Mouse (Mus musculus) embryonic facial prominence, embryonic 14.5 days (tissue): ENCODE data around the gene Abca7. TPM values are rescaled to one million over a fixed set of nuclear protein-coding genes. Genes with fewer than 3 reads are reported as not detected.
A peak's percentile ranks its signal among the peaks of the same experiment; 100 is the strongest.

Experiments used
- ATAC-seq: fragments of 200-750 bp; cut with Nextera tagmentation; 2 replicates; pipeline ENCODE4 v1.8.0; 2017; ENCODE audit warnings: low read depth, moderate number of reproducible peaks, moderate TSS enrichment
- DNase-seq: peaks from one replicate; pipeline ENCODE4 v3.0.0-alpha.2; 2015; ENCODE audit warnings: low spot score
- H3K27ac ChIP-seq: fragments of 300-500 bp; sonication (generic); replicated peaks from 2 replicates; pipeline ENCODE4 v1.5.1; 2014; ENCODE audit warnings: low read depth, mild to moderate bottlenecking, low read length, moderate library complexity
- H3K27me3 ChIP-seq: fragments of 300-500 bp; sonication (generic); replicated peaks from 2 replicates; pipeline ENCODE4 v1.6.1; 2014; ENCODE audit warnings: low read length; ENCODE audit not compliant: control insufficient read depth, insufficient read depth
- H3K36me3 ChIP-seq: fragments of 300-500 bp; sonication (generic); 2 replicates; pipeline ENCODE4 v1.6.1; 2014; ENCODE audit warnings: low read length, mixed read lengths; ENCODE audit not compliant: control insufficient read depth, insufficient read depth
- H3K4me1 ChIP-seq: fragments of 300-500 bp; sonication (generic); 2 replicates; pipeline ENCODE4 v1.6.1; 2014; ENCODE audit warnings: antibody characterized with exemption, low read length; ENCODE audit not compliant: control insufficient read depth, insufficient read depth
- H3K4me2 ChIP-seq: fragments of 300-500 bp; sonication (generic); 2 replicates; pipeline ENCODE4 v1.6.1; 2014; ENCODE audit warnings: low read depth, mild to moderate bottlenecking, low read length, moderate library complexity, mixed read lengths
- H3K4me3 ChIP-seq: fragments of 300-500 bp; sonication (generic); 2 replicates; pipeline ENCODE4 v1.5.1; 2014; ENCODE audit warnings: low read depth, mild to moderate bottlenecking, low read length
- H3K9ac ChIP-seq: fragments of 300-500 bp; sonication (generic); 2 replicates; pipeline ENCODE4 v1.6.1; 2014; ENCODE audit warnings: low read depth, mild to moderate bottlenecking, low read length, moderate library complexity, mixed read lengths
- H3K9me3 ChIP-seq: fragments of 300-500 bp; sonication (generic); 2 replicates; pipeline ENCODE4 v1.6.1; 2016; ENCODE audit warnings: low read length; ENCODE audit not compliant: control insufficient read depth
- WGBS: fragments of 180-500 bp; shearing (Covaris S2); extraction: QIAGEN DNeasy Blood & Tissue Kit; methylation state at CpG from one replicate; pipeline ENCODE4 v1.1.7; 2014; 5-methylcytosine and 5-hydroxymethylcytosine counted together
- polyA plus RNA-seq: library from polyadenylated mRNA; unstranded; fragments of >200 nt; fragmentation: Nextera tagmentation; extraction: Ambion mirVana; gene quantifications from 2 replicates; pipeline ENCODE4 v1.2.1, GENCODE M21; 2014

The Abca7 gene
- polyA plus RNA-seq, 1 experiment from 2014 or later, result 2.5 TPM

DNA sequence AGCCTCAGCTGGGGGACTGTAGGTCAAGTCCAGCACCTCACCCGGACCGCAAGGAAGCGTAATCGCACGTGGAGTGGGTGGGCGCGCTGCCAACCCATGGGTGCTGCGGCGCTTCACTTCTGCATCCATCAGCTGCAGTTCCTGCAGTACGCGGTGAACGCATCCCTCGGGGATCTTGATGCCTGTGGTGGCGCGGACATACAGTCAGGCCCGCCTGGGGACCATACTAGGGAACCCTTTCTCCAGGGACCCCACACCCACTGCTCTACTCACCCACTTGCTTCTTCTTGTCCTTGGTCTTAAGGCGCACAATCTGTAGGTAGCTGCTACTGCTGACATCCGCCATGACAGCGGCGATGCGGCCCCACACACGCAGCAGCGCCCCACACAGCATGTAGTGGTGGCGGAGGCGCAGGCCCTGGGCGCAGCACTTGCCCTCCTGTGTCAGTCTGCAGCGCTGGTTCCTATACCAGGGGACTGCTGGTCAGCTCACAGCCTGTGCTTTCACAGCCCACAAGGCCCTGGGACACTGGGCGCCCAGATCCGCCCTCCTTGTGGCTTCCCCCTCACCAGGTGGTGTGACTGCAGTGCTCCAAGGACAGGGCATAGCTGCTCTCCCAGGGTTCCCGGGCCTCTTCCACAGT is 61.5 kb downstream of the Abca7 start:
- Histone ChIP-seq H3K9me3 (no peaks in the 10 kb centered on the region), H3K27me3 (no peaks in the 10 kb centered on the region), H3K9ac (peak overlapping the region; percentile 25; the same call in 1 of the 2 replicates), H3K27ac (no peak overlapping the region), H3K4me1 (peaks cover 9% of the 10 kb centered on the region; the same call in 1 of the 2 replicates), H3K36me3 (peaks cover 75% of the 10 kb centered on the region), H3K4me3 (no peak overlapping the region), H3K4me2 (no peak overlapping the region)
- ATAC-seq (no peak), DNase-seq (no peak)
- 81% methylated on average over 30 of the region's 30 CpGs for WGBS

DNA sequence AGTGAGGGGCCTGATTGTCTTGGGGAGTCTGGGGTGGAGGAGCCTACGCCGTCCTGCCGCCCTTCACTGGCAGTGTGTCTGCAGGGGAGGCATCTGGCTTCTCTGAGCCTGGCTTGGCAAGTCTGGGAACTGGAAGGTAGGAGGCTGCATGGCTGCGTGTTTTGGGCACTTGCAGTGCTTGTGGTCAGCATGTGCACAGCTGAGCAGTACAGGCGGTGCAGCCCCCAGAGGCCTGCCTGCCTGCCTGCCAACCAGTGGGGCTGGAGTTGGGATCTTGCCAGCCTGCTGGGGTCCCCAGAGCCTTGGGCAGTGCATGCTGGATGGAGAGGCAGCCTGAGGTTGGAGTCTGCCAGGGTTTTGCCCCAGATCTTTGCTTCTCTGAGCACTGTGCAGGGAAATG is 66.8 kb downstream of the Abca7 start:
- ATAC-seq, result 0 out of 2 replicates have a peak, but pooled peaks have one; percentile 38
- peaks cover 77% of the 10 kb centered on the region for H3K36me3 ChIP-seq
- 0 out of 2 replicates have a peak overlapping the region, but pooled peaks have one; percentile 35 for H3K9ac ChIP-seq
- no peak overlapping the region for H3K27ac ChIP-seq
- WGBS, result 83% methylated on average over 5 of the region's 5 CpGs
- DNase-seq, result no peak
- H3K4me3 ChIP-seq, result no peak overlapping the region
- H3K4me2 ChIP-seq, result no peak overlapping the region
- no peaks in the 10 kb centered on the region for H3K4me1 ChIP-seq
- H3K9me3 ChIP-seq, result no peaks in the 10 kb centered on the region
- H3K27me3 ChIP-seq, result no peaks in the 10 kb centered on the region

DNA sequence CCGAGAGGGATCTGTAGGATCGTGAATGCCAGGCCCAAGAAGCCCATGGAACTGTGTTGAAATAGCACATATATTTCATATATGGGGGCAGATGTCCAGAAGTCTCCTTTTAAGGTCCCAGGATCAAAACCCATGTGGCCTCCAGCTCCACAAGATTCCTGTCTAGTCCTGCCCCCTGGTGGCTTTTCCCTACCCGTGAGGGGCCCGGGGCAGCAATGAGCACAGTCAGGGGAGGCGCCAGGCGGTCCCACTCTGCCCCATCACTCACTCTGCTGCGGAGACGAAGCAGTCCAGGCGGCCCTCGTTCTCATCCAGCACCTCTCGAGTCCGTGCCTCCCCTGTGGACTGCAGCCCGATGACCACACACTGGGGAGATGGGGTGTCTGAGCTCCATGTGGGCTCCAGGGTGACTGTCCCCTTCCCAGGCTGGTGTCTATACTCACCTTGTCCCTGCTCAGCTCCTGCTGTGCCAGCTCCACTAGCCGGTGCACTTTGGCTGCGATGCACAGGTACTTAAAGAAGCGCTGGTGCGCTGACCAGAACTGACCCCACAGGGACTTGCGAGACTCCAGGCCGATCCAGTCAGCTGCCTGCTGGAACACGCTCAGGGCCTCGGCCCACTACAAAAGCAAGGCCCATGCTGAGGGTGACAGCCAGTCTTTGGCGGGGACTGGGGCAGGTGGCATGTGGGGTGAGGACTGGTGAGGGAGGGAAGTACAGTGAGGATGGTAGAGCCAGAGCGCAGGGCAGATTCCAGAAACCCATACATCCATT is 67.8 kb downstream of the Abca7 start:
- Histone ChIP-seq H3K4me2 (no peak overlapping the region), H3K27ac (no peak overlapping the region), H3K4me3 (no peak overlapping the region), H3K36me3 (peaks cover 67% of the 10 kb centered on the region), H3K9ac (peak overlapping the region; percentile 35; the same call in 1 of the 2 replicates), H3K4me1 (no peaks in the 10 kb centered on the region), H3K27me3 (no peaks in the 10 kb centered on the region), H3K9me3 (no peaks in the 10 kb centered on the region)
- DNase-seq, result no peak
- WGBS, result 82% methylated on average over 23 of the region's 23 CpGs
- ATAC-seq, result no peak

Other genes starting within 250 kb of the Abca7 start
- 32.5 and 33.6 TPM in 2 replicates for gene Polrmt, start 249.9 kb upstream of the Abca7 start, polyA plus RNA-seq
- gene Fgf22, start 241.4 kb upstream of the Abca7 start, polyA plus RNA-seq, result 0.35 and 0.38 TPM in 2 replicates
- 77.5 and 78.9 TPM in 2 replicates for gene Rnf126, start 229.5 kb upstream of the Abca7 start, polyA plus RNA-seq
- gene Fstl3, start 219.2 kb upstream of the Abca7 start, polyA plus RNA-seq, result 8.3 and 10.7 TPM in 2 replicates
- 0.16 TPM in 1 of 2 replicates, not detected in the other for gene Prss57, start 205.5 kb upstream of the Abca7 start, polyA plus RNA-seq
- 62.5 and 75.4 TPM in 2 replicates for gene Palm, start 202.9 kb upstream of the Abca7 start, polyA plus RNA-seq
- gene Misp, start 175.5 kb upstream of the Abca7 start, polyA plus RNA-seq, result 2.3 and 3.9 TPM in 2 replicates
- 198 and 254 TPM in 2 replicates for gene Ptbp1, start 142.1 kb upstream of the Abca7 start, polyA plus RNA-seq
- 4.1 and 6.7 TPM in 2 replicates for gene Prtn3, start 122.0 kb upstream of the Abca7 start, polyA plus RNA-seq
- gene Plppr3, start 121.9 kb upstream of the Abca7 start, polyA plus RNA-seq, result 32.4 and 50.2 TPM in 2 replicates
- gene Elane, start 110.2 kb upstream of the Abca7 start, polyA plus RNA-seq, result 0.64 and 2.0 TPM in 2 replicates
- 0.22 TPM in 1 of 2 replicates, not detected in the other for gene Cfd, start 105.6 kb upstream of the Abca7 start, polyA plus RNA-seq
- 33.7 and 40.2 TPM in 2 replicates for gene Med16, start 87.6 kb upstream of the Abca7 start, polyA plus RNA-seq
- gene Gm26602, start 85.6 kb upstream of the Abca7 start, polyA plus RNA-seq, result 4.1 and 6.7 TPM in 2 replicates
- gene Kiss1r, start 79.5 kb upstream of the Abca7 start, polyA plus RNA-seq, result 0.56 and 0.58 TPM in 2 replicates
- 114 and 124 TPM in 2 replicates for gene R3hdm4, start 75.3 kb upstream of the Abca7 start, polyA plus RNA-seq
- gene Arid3a, start 69.5 kb upstream of the Abca7 start, polyA plus RNA-seq, result 3.1 and 3.5 TPM in 2 replicates
- gene Wdr18, start 36.3 kb upstream of the Abca7 start, polyA plus RNA-seq, result 97.4 and 100 TPM in 2 replicates
- 0.37 and 0.56 TPM in 2 replicates for gene Grin3b, start 25.8 kb upstream of the Abca7 start, polyA plus RNA-seq
- gene Tmem259, start 12.2 kb upstream of the Abca7 start, polyA plus RNA-seq, result 20.6 and 22.3 TPM in 2 replicates
- 293 and 304 TPM in 2 replicates for gene Cnn2, start 7.9 kb upstream of the Abca7 start, polyA plus RNA-seq
- gene Arhgap45, start 20.2 kb downstream of the Abca7 start, polyA plus RNA-seq, result 4.4 and 6.4 TPM in 2 replicates
- gene Polr2e, start 43.3 kb downstream of the Abca7 start, polyA plus RNA-seq, result 207 and 227 TPM in 2 replicates
- 505 and 517 TPM in 2 replicates for gene Gpx4, start 50.7 kb downstream of the Abca7 start, polyA plus RNA-seq
- 12.8 and 14.1 TPM in 2 replicates for gene Sbno2, start 109.1 kb downstream of the Abca7 start, polyA plus RNA-seq
- 32.6 and 32.7 TPM in 2 replicates for gene Stk11, start 119.3 kb downstream of the Abca7 start, polyA plus RNA-seq
- gene Atp5d, start 142.1 kb downstream of the Abca7 start, polyA plus RNA-seq, result 474 and 475 TPM in 2 replicates
- 7.3 and 9.0 TPM in 2 replicates for gene Cbarp, start 144.3 kb downstream of the Abca7 start, polyA plus RNA-seq
- 34.2 and 37.0 TPM in 2 replicates for gene Midn, start 151.8 kb downstream of the Abca7 start, polyA plus RNA-seq
- 59.7 and 88.3 TPM in 2 replicates for gene Cirbp, start 169.5 kb downstream of the Abca7 start, polyA plus RNA-seq
- 11.0 and 13.1 TPM in 2 replicates for gene 1600002K03Rik, start 176.4 kb downstream of the Abca7 start, polyA plus RNA-seq
- 20.9 and 23.6 TPM in 2 replicates for gene Efna2, start 183.0 kb downstream of the Abca7 start, polyA plus RNA-seq
- gene Mum1, start 229.9 kb downstream of the Abca7 start, polyA plus RNA-seq, result 50.8 and 52.1 TPM in 2 replicates